Mouse (Mus musculus) T-helper 17 cell (primary cell): ENCODE data around the gene Rbp4.

Source experiments
- in situ Hi-C, 2 experiments: fragments of 300-600 bp; cut with MboI, MseI; formaldehyde crosslinking; loops; 1 replicate in 1 of 2; 2 replicates in 1 of 2; pipeline ENCODE4 v1.15.1; 2025; ENCODE audit warnings: high pct_unique_total_duplicates in 2 of 2

The Rbp4 gene

GRCm38 (mm10) chr19:38091512-38091985, 33.5 kb downstream of the Rbp4 start:
- in situ Hi-C loops = no loop called here

- in situ Hi-C loops = no loop called here
These were observed 35.7 kb downstream of the Rbp4 start for GRCm38 (mm10) chr19:38089358-38089757.

- in situ Hi-C loops = no loop called here
These were observed 38.0 kb downstream of the Rbp4 start for GRCm38 (mm10) chr19:38086948-38087551.

- in situ Hi-C loops = no loop called here
These were observed 39.2 kb downstream of the Rbp4 start for GRCm38 (mm10) chr19:38085841-38086240.

GRCm38 (mm10) chr19:38082931-38083525, 42.1 kb downstream of the Rbp4 start:
- in situ Hi-C loops = loop anchor here in 1 of 2 experiments (5.0 kb wide), 1 partner anchor 94 kb away; no protein-coding TSS in a partner anchor

DNA sequence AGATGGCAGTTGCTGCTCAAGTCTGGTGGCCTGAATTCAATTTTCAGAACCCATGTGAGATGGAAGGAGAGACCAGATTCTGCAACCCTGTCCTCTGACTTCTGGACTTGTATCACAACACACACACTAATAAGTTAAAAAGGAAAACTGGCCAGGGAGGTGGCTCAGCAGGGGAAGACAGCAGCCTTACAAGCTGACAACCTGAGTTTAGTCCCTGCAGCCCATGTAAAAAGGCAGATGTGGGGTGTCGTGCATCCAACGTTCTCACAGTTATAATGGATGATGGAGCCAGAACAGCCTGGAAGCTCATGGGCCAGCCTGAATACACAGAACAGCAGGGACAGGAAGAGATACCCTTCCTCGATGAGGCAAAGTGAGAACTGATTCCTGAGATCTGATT, 43.7 kb downstream of the Rbp4 start:
- in situ Hi-C loops = loop anchor here in 1 of 2 experiments (5.0 kb wide), 1 partner anchor 96 kb away; no protein-coding TSS in a partner anchor

- in situ Hi-C loops = no loop called here
These were observed 47.1 kb downstream of the Rbp4 start for GRCm38 (mm10) chr19:38077851-38078540.

GRCm38 (mm10) chr19:38076251-38076650, 48.8 kb downstream of the Rbp4 start:
- in situ Hi-C loops = no loop called here

DNA sequence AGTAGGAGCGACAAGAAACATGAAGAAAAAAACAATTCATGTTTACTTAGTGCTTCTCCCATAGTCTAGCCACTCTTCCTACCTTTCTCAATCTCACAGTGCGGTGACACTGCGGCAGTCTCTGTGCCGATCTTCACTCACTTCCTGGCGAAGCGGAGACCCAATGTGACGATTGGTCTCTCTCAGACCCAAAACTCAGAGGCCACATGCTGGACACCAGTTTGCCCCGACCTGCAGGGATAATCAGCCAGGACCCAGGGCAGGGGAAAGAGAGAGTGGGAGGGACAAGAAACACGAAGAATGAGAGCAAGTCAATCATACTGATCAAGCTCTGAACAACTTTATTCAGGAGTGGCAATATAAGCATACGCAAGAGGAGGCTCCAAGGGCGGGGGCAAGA, 50.0 kb downstream of the Rbp4 start:
- in situ Hi-C loops = no loop called here

DNA sequence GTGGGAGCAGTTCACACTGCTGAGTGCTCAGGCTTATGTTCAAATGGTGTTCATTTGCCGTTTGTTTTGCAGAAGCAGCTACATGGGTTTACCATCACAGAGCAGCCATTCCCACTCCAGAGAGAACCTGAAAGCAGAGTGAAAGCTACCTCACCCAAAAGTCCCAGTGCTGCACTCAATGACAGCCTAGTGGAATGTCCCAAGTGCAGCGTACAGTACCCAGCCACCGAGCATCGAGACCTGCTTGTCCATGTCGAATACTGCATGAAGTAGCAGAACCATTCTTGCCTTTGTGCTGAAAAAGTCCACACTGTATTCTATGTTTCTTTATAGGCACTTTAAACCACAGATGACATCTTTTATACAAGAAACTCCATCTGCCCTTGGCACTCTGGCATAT, 51.9 kb downstream of the Rbp4 start:
- in situ Hi-C loops = no loop called here
